Mouse (Mus musculus) cortical plate, adult 2 months (tissue): ENCODE data around the gene Pou5f1. TPM values are rescaled to one million over a fixed set of nuclear protein-coding genes. Genes with fewer than 3 reads are reported as not detected.
"Not testable (repeated sequence)": the region's sequence is repeated elsewhere in the genome, so short reads cannot be mapped to it uniquely, and the experiment has no call there.

ENCODE experiments used
- H3K27ac ChIP-seq: fragments of 200-500 bp; 2 replicates; pipeline ENCODE4 v1.5.1; 2012; ENCODE audit warnings: low read length, control low read depth, inconsistent platforms; ENCODE audit not compliant: insufficient read depth
- H3K4me1 ChIP-seq: fragments of 200-500 bp; 2 replicates; pipeline ENCODE4 v1.6.1; 2011; ENCODE audit warnings: low read length; ENCODE audit not compliant: control insufficient read depth, insufficient read depth
- H3K4me3 ChIP-seq: fragments of 200-500 bp; 2 replicates; pipeline ENCODE4 v1.5.1; 2011; ENCODE audit warnings: mild to moderate bottlenecking, low read length, control low read depth; ENCODE audit not compliant: insufficient read depth
- CTCF ChIP-seq: fragments of 200-500 bp; IDR thresholded peaks from 2 replicates; pipeline ENCODE4 v1.5.1; 2011; ENCODE audit warnings: mild to moderate bottlenecking, control low read depth, low read length; ENCODE audit not compliant: insufficient read depth; ENCODE audit errors: extremely low read depth
- POLR2A ChIP-seq: fragments of 200-500 bp; IDR thresholded peaks from 2 replicates; pipeline ENCODE4 v1.6.1; 2011; ENCODE audit warnings: mild to moderate bottlenecking, low read length, control low read depth; ENCODE audit not compliant: insufficient read depth; ENCODE audit errors: extremely low read depth
- polyA plus RNA-seq: library from polyadenylated mRNA; depleted of rRNA; stranded (reverse); fragments of >200 nt; gene quantifications from 2 replicates; pipeline ENCODE4 v1.2.3, GENCODE M21; 2012; rRNA removed

The Pou5f1 gene
- polyA plus RNA-seq = not detected in 2 replicates

- no peak within 1 kb of the TSS for H3K4me3 ChIP-seq
These were observed at the start of gene Pou5f1 for GRCm38 (mm10) chr17:35505776-35506175. Gene Pou5f1, plus strand, starts transcription at chr17:35506018.

DNA sequence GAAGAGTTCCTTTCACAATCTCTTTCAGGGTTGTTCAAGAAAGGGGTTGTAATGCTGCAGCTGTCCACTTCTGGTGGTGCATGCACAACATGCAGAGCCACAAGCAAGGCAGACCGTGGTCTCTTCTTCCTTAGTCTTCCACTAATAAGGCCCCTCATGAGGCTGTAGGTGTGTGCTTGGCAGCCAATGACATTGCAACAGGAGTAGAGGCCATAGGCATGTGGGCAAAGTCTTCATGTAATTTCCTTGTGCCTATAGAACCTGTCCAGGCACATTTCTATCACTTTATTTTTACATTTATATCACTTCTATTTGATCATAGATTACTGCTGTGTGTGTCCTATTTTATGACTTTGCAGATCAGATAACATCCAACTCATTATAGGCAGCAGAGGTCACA lies 47.6 kb upstream of the Pou5f1 start:
- H3K27ac ChIP-seq = not testable (repeated sequence)

More at GRCm38 (mm10) chr17:35505776-35506175, at the start of gene Pou5f1:
- no peaks in the 10 kb centered on the region for H3K4me1 ChIP-seq
- H3K27ac ChIP-seq = no peak within 1 kb of the TSS
- TF ChIP-seq POLR2A = no peak
- no peak for TF ChIP-seq CTCF

GRCm38 (mm10) chr17:35460513-35461341 lies 45.1 kb upstream of the Pou5f1 start:
- H3K4me3 ChIP-seq, H3K4me1 ChIP-seq, H3K27ac ChIP-seq: not testable (repeated sequence)

More for the DNA sequence above, 47.6 kb upstream of the Pou5f1 start:
- H3K4me1 ChIP-seq, H3K4me3 ChIP-seq: not testable (repeated sequence)

DNA sequence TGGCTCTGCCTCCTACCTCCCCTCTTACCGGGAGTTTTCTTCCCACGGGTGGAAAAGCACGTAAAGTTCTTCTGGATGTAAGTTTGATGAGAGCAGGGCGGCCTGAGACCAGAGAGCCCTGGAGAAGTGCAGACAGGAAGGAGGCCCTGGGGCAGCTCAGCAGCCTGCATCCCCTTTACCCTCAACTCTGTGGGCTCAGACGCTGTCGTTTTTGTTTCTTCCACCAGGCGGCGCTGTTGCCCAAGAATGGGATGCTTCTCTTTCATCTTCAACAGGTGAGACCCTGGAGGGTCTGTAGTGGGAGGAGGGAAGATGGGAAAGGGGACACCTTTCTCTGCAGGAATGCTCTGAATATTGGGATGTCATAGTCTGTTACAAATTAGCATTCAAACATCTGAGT lies 40.2 kb upstream of the Pou5f1 start:
- H3K4me3 ChIP-seq, H3K4me1 ChIP-seq, H3K27ac ChIP-seq: not testable (repeated sequence)
- TF ChIP-seq CTCF = peak; percentile 45

- not testable (repeated sequence) for H3K27ac ChIP-seq, H3K4me1 ChIP-seq, H3K4me3 ChIP-seq
These were observed 36.9 kb upstream of the Pou5f1 start for GRCm38 (mm10) chr17:35468936-35469335.

GRCm38 (mm10) chr17:35469842-35470751 lies 35.7 kb upstream of the Pou5f1 start, which contains the start of gene H2-Q10:
Gene H2-Q10, plus strand, starts transcription at chr17:35470089.
- no peaks in the 10 kb centered on the region for H3K4me1 ChIP-seq
- H3K4me3 ChIP-seq = no peak within 1 kb of the TSS
- TF ChIP-seq POLR2A = no peak
- no peak for TF ChIP-seq CTCF
- H3K27ac ChIP-seq = no peak within 1 kb of the TSS

GRCm38 (mm10) chr17:35484066-35484465 lies 21.8 kb upstream of the Pou5f1 start:
- H3K4me1 ChIP-seq = no peaks in the 10 kb centered on the region
- no peak overlapping the region for H3K4me3 ChIP-seq
- TF ChIP-seq POLR2A = no peak
- peak; percentile 82 for TF ChIP-seq CTCF
- H3K27ac ChIP-seq = no peak overlapping the region

GRCm38 (mm10) chr17:35485702-35486101 lies 20.1 kb upstream of the Pou5f1 start:
- no peak for TF ChIP-seq POLR2A
- TF ChIP-seq CTCF = no peak
- H3K27ac ChIP-seq = no peak overlapping the region
- H3K4me3 ChIP-seq = no peak overlapping the region
- H3K4me1 ChIP-seq = no peaks in the 10 kb centered on the region

DNA sequence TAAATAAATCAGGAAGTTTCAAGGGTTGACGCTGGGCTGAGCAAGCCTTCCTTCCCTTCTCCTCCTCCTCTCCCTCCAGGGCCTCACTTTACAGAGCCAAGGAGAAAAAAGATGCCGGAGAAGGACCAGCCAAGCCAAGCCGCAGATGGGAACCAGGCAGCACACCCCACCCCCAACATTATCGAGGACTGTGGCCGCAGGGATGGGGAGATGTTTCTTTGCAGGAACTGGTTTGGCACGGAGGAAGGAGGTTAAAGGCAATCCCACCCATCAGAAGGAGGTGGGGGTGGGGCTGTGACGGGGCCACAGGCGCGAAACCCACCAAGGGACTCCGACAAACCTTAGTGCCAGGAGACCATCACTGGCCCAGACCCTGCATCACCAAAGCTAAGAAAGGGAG lies 19.1 kb upstream of the Pou5f1 start:
- H3K27ac ChIP-seq = no peak overlapping the region
- no peaks in the 10 kb centered on the region for H3K4me1 ChIP-seq
- no peak overlapping the region for H3K4me3 ChIP-seq
- TF ChIP-seq CTCF = no peak
- TF ChIP-seq POLR2A = no peak

GRCm38 (mm10) chr17:35488041-35488440 lies 17.8 kb upstream of the Pou5f1 start:
- Histone ChIP-seq H3K27ac (no peak overlapping the region), H3K4me3 (no peak overlapping the region), H3K4me1 (no peaks in the 10 kb centered on the region)
- no peak for TF ChIP-seq CTCF
- TF ChIP-seq POLR2A = no peak
